Mouse (Mus musculus) heart, postnatal 0 days (tissue): ENCODE measurements around the gene Hoxa6.

Source experiments
- CTCF ChIP-seq: IDR thresholded peaks from 2 replicates; pipeline ENCODE4 v1.5.1; 2016; ENCODE audit warnings: antibody characterized with exemption, control low read depth, low read depth
- EP300 ChIP-seq: IDR thresholded peaks from 2 replicates; pipeline ENCODE4 v1.6.1; 2016; ENCODE audit warnings: antibody characterized with exemption, low read depth

- TF ChIP-seq EP300 (no peak), CTCF (no peak)
These were observed 38.2 kb downstream of the Hoxa6 start for GRCm38 (mm10) chr6:52170166-52170897.
